Mouse (Mus musculus): Measurements from ENCODE around the gene Vgf.

- TF ChIP-seq CTCF (conservative IDR thresholded peaks at IDR 0.05 in 1 of 2, IDR thresholded peaks at IDR 0.05 in 1 of 2; ENCODE audit: low read depth in 2 of 2, low read length in 2 of 2) (peak in 1 of 2 experiments; percentile 34; a peak in 2 of 4 replicates), MXI1 (IDR thresholded peaks at IDR 0.05; ENCODE audit: low read depth, low read length) (no peak), GABPA (IDR thresholded peaks at IDR 0.05; ENCODE audit: insufficient replicate concordance, low read depth, low read length) (no peak), JUND (conservative IDR thresholded peaks at IDR 0.05; ENCODE audit: low read depth, low read length) (no peak), NRF1 (IDR thresholded peaks at IDR 0.05; ENCODE audit: low read depth, low read length) (no peak), E2F4 (IDR thresholded peaks at IDR 0.05; ENCODE audit: insufficient replicate concordance, low read depth, low read length) (no peak)
Observed at GRCm38 (mm10) chr5:137065923-137066322, 39.7 kb downstream of the Vgf start.

Data from CH12.LX (cell line).